Mouse (Mus musculus) mouse embryonic stem cell (cell line): ENCODE results near the gene Sfxn4.

Experiments used
- in situ Hi-C, 2 experiments: fragments of 300-500 bp; cut with MboI; formaldehyde crosslinking; loops; 1 replicate in 1 of 2; 3 replicates in 1 of 2; pipeline ENCODE4 v1.14.3; 2019 to 2020; ENCODE audit warnings: low sequenced_read_pairs in 2 of 2, low pct_unique_long_range_greater_than_20kb in 1 of 2, mixed read lengths in 1 of 2; ENCODE audit not compliant: unreplicated experiment in 1 of 2

The Sfxn4 gene

GRCm38 (mm10) chr19:60860868-60861700 lies at the start of gene Sfxn4:
Gene Sfxn4 (minus strand): TSS chr19:60861479.
- in situ Hi-C loops = no loop called here

- in situ Hi-C loops = no loop called here
Observed at GRCm38 (mm10) chr19:60910304-60910703, 49.0 kb upstream of the Sfxn4 start.

- in situ Hi-C loops = no loop called here
Observed at GRCm38 (mm10) chr19:60905477-60905876, 44.2 kb upstream of the Sfxn4 start.

GRCm38 (mm10) chr19:60903971-60904370 lies 42.7 kb upstream of the Sfxn4 start:
- in situ Hi-C loops = no loop called here

- in situ Hi-C loops = no loop called here
Observed at GRCm38 (mm10) chr19:60903139-60903538, 41.9 kb upstream of the Sfxn4 start.

GRCm38 (mm10) chr19:60895251-60895880 lies 34.1 kb upstream of the Sfxn4 start:
- in situ Hi-C loops = no loop called here

GRCm38 (mm10) chr19:60891934-60892547 lies 30.8 kb upstream of the Sfxn4 start:
- in situ Hi-C loops = no loop called here

GRCm38 (mm10) chr19:60891123-60891470 lies 29.8 kb upstream of the Sfxn4 start:
- in situ Hi-C loops = no loop called here

- in situ Hi-C loops = no loop called here
Observed at GRCm38 (mm10) chr19:60890391-60891122, 29.3 kb upstream of the Sfxn4 start.

GRCm38 (mm10) chr19:60889714-60890315 lies 28.5 kb upstream of the Sfxn4 start, which contains the start of gene Grk5:
Gene Grk5 (plus strand): TSS chr19:60889749.
- in situ Hi-C loops = loop anchor here in 1 of 2 experiments (10.0 kb wide), 1 partner anchor 195 kb away; no protein-coding TSS in a partner anchor

GRCm38 (mm10) chr19:60889101-60889713 lies 27.9 kb upstream of the Sfxn4 start:
- in situ Hi-C loops = loop anchor here in 1 of 2 experiments (10.0 kb wide), 1 partner anchor 196 kb away; no protein-coding TSS in a partner anchor

GRCm38 (mm10) chr19:60887637-60888036 lies 26.4 kb upstream of the Sfxn4 start:
- in situ Hi-C loops = loop anchor here in 1 of 2 experiments (10.0 kb wide), 1 partner anchor 197 kb away; no protein-coding TSS in a partner anchor

GRCm38 (mm10) chr19:60883129-60883528 lies 21.9 kb upstream of the Sfxn4 start:
- in situ Hi-C loops = loop anchor here (5.0 to 10.0 kb wide), 2 partner anchors 202 to 204 kb away; no protein-coding TSS in a partner anchor

GRCm38 (mm10) chr19:60874064-60874694 lies 12.9 kb upstream of the Sfxn4 start, which contains the start of gene Prdx3:
Gene Prdx3 (minus strand): TSS chr19:60874556.
- in situ Hi-C loops = no loop called here

GRCm38 (mm10) chr19:60873501-60873900 lies 12.2 kb upstream of the Sfxn4 start:
- in situ Hi-C loops = no loop called here

GRCm38 (mm10) chr19:60872272-60872671 lies 11.0 kb upstream of the Sfxn4 start:
- in situ Hi-C loops = no loop called here

- in situ Hi-C loops = no loop called here
Observed at GRCm38 (mm10) chr19:60871366-60871765, 10.1 kb upstream of the Sfxn4 start.
